Comparison of ENCODE assay signal across 13 mouse cellular contexts in the genomic region with DNA sequence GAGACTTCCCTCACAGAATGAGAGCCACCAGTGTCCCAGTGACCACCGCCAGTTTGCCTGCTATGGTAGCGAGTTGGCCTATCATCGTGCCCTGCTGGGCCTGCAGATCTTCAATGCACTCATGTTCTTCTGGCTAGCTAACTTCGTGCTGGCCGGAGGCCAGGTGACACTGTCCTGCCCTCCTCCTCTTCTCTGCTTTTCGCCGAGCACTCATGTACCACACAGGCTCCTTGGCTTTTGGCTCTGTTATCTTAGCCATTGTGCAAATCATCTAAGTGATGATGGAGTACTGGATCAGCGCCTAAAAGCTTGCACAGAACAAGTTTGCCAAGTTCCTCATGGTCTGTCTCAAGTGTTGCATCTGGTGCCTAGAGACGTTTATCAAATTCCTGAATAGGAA.
A peak's percentile ranks its signal among the peaks of the same experiment; 100 is the strongest.
DNase-seq lines count a peak whose midpoint lies in the region; ATAC-seq and TF ChIP-seq lines count a peak whose summit lies in the region.
"Had no signal": no experiment of that assay in that cellular context is flagged by ENCODE, and none has a peak within 500 bp of the region (broad histone marks: within the 10 kb centered on the region; RNA-seq: fewer than 3 reads in every experiment).

No protein-coding gene starts in this region.

- no peak for TF ChIP-seq POLR2A in lung, adult 2 months (IDR thresholded peaks at IDR 0.05; ENCODE audit: borderline replicate concordance, extremely low read depth, low read depth, low read length)

- H3K9me3 ChIP-seq in hindbrain, embryonic 11.5 days (ENCODE audit: control insufficient read depth, low read length): no peaks in the 10 kb centered on the region
- H3K9me3 ChIP-seq: embryonic facial prominence, embryonic 13.5 days; hindbrain, embryonic 10.5 days; kidney, embryonic 15.5 days had no signal

- DNase-seq in frontal cortex, postnatal 10 days (ENCODE audit: low spot score in 2 of 2): no peak
- peak; percentile 5 for DNase-seq in urinary bladder, postnatal 14 days (ENCODE audit: low spot score)
- no peak for DNase-seq in urinary bladder, postnatal 10 days (ENCODE audit: low spot score)
- peak; percentile 3 for DNase-seq in lung, adult 2 months
- DNase-seq in hindbrain, embryonic 11.5 days (ENCODE audit: low spot score): no peak
- DNase-seq: retina, postnatal 1 day had no signal

- no peaks in the 10 kb centered on the region for H3K27me3 ChIP-seq in hindbrain, embryonic 11.5 days (ENCODE audit: control insufficient read depth, insufficient read depth, low read length)
- H3K27me3 ChIP-seq: CH12.LX; embryonic facial prominence, embryonic 13.5 days; kidney, embryonic 15.5 days had no signal

- no peak overlapping the region for H3K4me3 ChIP-seq in lung, adult 2 months (replicated peaks; ENCODE audit: extremely low read depth, low read depth, low read length)
- no peak overlapping the region for H3K4me3 ChIP-seq in hindbrain, embryonic 11.5 days (ENCODE audit: low read depth, low read length)
- H3K4me3 ChIP-seq: embryonic facial prominence, embryonic 13.5 days; hindbrain, embryonic 10.5 days; kidney, embryonic 15.5 days had no signal

- ATAC-seq in frontal cortex, adult (ENCODE audit: low TSS enrichment): peak; percentile 69
- no peak for ATAC-seq in erythroblast, adult 5-6 weeks (replicated peaks; ENCODE audit: low FRiP score, poor library complexity, severe bottlenecking)
- no peak for ATAC-seq in megakaryocyte, adult 5-6 weeks (ENCODE audit: poor library complexity, severe bottlenecking)
- no peak for ATAC-seq in hindbrain, embryonic 11.5 days (ENCODE audit: low FRiP score)

- H3K9ac ChIP-seq in hindbrain, embryonic 11.5 days (ENCODE audit: low read depth, low read length): no peak overlapping the region
- H3K9ac ChIP-seq: embryonic facial prominence, embryonic 13.5 days; kidney, embryonic 15.5 days had no signal

- no peak overlapping the region for H3K27ac ChIP-seq in hindbrain, embryonic 11.5 days (ENCODE audit: low read depth, low read length)
- H3K27ac ChIP-seq: embryonic facial prominence, embryonic 13.5 days; hindbrain, embryonic 10.5 days; kidney, embryonic 15.5 days had no signal

- 54% methylated on average over 9 of the region's 9 CpGs for WGBS in lung, adult 2 months
- WGBS in hindbrain, embryonic 11.5 days: 90% methylated on average over 9 of the region's 9 CpGs

- no peaks in the 10 kb centered on the region for H3K36me3 ChIP-seq in hindbrain, embryonic 11.5 days (ENCODE audit: control insufficient read depth, insufficient read depth, low read length)
- H3K36me3 ChIP-seq: embryonic facial prominence, embryonic 13.5 days; hindbrain, embryonic 10.5 days; kidney, embryonic 15.5 days had no signal

- no peak for TF ChIP-seq CTCF in lung, adult 2 months (IDR thresholded peaks at IDR 0.05; ENCODE audit: insufficient read depth, low read length)

- H3K4me1 ChIP-seq in lung, adult 2 months (ENCODE audit: control insufficient read depth, insufficient read depth, low read length): no peaks in the 10 kb centered on the region
- H3K4me1 ChIP-seq in hindbrain, embryonic 11.5 days (replicated peaks; ENCODE audit: control insufficient read depth, insufficient read depth, low read length): no peaks in the 10 kb centered on the region
- H3K4me1 ChIP-seq: embryonic facial prominence, embryonic 13.5 days; hindbrain, embryonic 10.5 days; kidney, embryonic 15.5 days had no signal

- H3K4me2 ChIP-seq in hindbrain, embryonic 11.5 days (replicated peaks; ENCODE audit: low read depth, low read length): no peak overlapping the region
- H3K4me2 ChIP-seq: embryonic facial prominence, embryonic 13.5 days; kidney, embryonic 15.5 days had no signal

Comparison
In these comparisons a context has a peak if more than half of its experiments do, and no peak if none do; other contexts are left out.
1. DNase-seq: peak in urinary bladder, postnatal 14 days (single experiment) and lung, adult 2 months (single experiment); none in frontal cortex, postnatal 10 days (0 of 2), urinary bladder, postnatal 10 days (single experiment) and hindbrain, embryonic 11.5 days (single experiment).